Mouse (Mus musculus) kidney, adult 9 months (tissue): ENCODE data around the gene Mst1.

Experiments
- DNase-seq: peaks from one replicate; pipeline ENCODE4 v3.0.0; 2022

Gene Mst1

DNA sequence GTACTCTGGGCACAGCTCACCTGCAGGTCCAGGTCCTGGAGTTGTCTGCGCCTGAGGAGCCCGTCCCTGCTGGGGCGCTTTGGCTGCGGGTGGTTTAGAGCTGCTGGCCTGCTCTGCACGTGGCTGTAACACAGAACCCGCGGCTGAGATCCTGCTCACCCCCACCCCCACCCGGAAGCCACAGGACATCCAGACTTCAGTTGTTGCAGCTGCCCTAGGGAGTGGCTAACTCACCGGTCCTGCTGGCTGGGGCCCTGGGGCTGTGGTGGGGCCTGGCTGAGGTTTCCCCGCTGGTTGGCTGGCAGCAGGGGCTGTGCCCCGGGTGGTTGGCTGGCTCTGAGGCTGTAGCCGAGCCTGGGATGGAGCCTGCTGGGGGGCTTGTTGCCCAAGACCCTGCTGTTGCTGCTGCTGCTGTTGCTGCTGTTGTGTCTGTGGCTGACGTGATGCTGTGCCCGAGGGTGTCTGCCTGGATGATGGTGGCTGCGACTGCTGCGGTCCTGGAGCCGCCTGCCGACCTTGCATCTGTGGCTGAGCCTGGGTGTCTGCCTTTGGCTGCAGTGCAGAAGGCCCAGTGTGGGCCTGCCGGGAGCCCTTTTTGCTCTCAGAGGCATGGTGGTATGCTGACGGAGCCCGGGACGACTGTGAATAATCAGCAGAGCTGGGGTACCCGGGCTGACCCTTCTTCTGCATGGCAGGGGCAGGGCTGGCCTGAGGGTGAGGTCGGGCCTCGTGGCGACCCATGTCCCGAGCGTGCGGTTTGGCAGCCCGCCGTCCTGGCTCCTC is 24.7 kb downstream of the Mst1 start:
- DNase-seq = no peak

DNA sequence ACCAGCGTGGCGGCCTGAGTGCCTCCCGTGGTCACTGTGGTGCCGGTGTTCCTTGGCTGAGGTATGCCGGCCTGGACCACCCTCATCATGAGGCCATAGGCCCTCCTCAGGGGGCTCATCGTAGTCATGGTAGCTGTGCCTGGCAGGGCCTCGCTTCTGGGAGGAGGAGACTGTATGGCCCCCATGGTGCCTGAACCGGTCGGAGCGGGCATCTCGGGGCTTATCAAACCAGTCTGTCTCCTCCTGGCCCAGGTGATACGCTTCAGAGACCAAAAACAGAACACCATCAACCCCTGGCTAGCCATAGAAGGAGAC is 25.3 kb downstream of the Mst1 start:
- no peak for DNase-seq

- no peak for DNase-seq
Observed at GRCm38 (mm10) chr9:108106090-108106489, 25.9 kb downstream of the Mst1 start.

DNA sequence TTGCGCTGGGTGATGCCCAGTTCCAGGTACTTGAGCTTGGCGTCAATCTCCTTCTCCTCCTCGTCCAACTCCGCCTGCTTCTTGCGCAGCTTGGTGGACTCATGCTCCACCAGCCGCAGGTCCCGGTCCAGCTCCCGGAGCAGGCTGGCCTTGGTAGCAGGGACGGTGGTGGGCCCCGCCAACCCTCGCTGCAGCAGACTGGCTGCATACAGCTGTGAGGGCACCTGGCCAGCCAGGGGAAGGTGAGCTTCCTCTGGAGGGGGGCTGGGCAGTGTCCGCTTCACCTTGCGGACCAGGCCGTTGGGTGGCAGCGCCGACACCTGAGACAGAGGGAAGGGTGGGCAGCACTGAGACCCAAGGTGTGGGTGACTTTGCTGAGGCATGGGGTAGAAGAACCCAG is 27.6 kb downstream of the Mst1 start:
- DNase-seq = no peak

DNA sequence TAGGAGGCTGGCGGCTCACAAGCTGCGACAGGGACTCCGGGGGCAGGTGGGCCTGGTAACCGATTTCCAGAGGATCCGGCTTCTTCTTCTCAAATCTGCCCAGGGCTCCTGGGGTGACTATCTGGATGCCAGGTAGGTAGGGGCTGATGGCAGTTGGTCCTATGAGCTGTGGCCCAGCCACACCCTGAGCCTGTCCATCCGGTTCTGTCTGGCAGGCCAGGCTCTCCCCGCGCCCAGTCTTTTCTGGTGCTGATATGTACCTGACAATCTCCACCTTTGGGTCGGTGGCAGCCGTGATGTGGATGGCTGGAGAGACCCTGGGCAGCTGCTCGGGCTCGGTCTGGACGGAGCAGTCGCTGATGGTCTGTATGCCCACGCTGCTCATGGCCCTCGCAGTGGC is 29.9 kb downstream of the Mst1 start:
- DNase-seq = no peak

- no peak for DNase-seq
Observed at GRCm38 (mm10) chr9:108111101-108111592, 30.9 kb downstream of the Mst1 start.

DNA sequence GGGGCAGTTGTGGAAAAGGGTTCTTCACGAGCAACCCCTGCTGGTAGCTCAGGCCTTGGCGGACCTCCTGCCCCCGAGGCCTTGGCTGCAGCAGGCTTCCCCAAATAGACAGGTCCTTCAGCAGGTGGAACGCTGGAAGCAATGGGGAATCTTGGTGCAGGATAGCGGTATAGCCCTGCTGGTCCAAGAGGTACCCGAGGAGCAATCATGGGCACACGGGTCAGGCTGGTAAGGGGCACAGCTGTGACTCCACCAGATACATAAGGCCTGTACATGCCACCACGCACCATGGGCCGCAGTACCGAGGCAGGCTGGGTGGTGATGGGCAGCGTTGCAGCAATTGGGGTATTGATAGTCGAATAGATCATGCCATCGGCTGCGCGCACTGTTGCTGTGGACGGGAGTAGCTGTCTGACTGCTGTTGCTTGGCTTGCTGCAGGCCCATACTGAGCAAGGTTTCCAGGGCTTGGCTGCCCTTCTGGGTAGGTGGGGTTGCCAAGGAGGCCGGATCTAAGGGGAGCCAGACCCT is 31.4 kb downstream of the Mst1 start:
- DNase-seq = no peak

DNA sequence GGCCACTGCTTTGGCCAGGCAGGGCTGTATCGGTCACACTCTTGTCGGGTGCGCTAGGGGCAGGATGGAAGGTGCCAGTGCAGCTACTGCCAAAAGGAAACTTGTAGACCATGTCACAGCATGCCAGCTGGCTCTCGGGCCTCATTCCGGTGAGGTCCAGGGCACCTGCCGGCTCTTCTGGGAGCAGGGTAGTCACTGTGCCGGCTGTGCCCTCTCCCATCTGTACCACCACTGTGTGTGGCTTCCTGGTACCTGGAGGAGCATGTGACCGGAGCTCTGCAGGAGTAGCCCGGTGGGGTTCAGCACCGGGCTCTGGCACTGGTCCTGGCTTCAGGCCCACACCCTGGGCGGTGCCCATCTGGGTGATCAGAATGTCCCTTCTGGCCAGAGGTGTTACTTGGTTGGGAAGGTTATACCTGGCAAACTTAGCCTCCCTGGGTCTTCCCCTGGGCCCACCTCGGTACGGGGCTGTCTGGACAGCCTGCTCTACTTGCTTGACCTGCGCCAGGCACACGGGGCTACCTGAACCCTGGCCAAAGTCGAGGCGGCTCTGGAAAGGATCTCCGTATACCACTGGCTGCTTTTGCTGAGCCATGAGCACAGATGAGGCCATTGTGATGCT is 32.6 kb downstream of the Mst1 start:
- DNase-seq = no peak

GRCm38 (mm10) chr9:108115290-108116077 is 35.2 kb downstream of the Mst1 start:
- DNase-seq = no peak

- DNase-seq = no peak
Observed at GRCm38 (mm10) chr9:108117143-108117542, 36.9 kb downstream of the Mst1 start.

- peak; percentile 83 for DNase-seq
Observed at GRCm38 (mm10) chr9:108119891-108120411, 39.7 kb downstream of the Mst1 start.

DNA sequence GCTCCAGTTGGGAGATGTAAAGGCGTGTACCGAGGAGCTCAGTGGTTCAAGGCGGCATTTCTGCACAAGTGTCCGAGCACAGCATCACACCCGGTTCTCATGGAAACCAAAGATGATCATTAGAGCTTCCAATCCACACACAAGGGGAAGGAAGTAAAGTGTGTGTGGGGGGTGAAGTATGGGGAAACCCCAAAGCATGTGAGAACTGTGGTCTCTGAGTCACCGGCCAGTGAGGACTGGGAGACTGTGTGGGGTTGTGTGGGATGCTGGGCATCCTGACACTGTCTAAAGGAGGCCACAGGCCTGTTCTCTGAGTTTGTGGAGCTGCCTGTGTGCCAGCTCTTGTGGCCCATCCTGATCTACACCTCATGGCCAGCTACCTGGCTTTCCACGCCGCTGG is 40.4 kb downstream of the Mst1 start:
- DNase-seq = no peak

DNA sequence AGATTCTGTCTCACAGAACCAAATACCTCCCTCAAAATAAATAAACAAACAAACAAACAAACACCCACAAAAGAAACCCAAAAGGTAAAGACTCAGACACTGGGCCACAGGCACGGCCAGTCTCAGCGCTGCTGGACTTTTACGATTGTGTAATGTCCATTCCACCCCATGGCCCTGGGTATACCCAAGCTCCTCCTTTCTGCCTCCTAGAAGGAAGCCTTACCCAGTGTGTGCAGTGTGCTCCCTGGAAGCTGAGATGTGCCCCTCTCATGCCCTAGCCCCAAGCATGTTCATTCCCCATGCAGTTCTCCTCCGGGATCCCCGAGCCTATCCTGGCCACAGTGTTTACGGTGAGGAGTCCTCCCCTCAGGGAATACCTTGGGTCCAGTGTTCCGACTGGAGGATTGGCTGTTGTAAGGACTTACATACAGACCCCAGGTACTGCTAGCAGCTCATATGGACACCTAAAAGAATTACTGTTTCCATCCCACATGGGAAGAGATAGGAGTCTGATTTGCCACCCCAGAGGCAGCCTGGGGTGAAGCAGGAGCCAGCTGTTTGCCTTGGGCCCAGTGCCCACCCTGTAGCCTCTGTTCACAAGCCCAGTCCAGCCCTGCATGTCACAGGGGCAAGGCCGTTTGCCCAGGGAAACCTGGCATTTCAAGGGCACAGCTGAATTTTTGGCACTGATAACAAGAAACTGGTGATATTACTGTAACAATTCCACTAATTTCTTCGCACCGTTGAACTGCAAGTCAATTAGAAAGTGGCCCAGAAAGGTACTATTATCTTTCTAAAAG is 41.1 kb downstream of the Mst1 start:
- DNase-seq = no peak

DNA sequence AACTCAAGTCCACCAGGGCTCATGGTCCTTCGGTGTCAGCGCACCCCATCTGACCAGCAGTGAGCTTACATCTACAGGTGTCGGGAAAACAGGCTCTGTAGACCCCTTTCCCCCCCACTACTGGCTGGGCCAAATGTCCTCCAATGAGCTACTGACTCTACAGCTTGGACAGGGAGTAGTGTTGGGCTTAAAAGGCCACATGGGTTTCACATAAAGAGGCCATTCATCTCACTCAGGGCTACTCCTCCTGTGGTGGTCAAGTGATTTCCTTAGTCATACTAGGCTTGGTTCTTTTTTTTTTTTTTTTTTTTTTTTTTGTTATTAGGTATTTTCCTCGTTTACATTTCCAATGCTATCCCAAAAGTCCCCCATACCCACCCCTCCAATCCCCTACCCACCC is 43.7 kb downstream of the Mst1 start:
- DNase-seq = no peak

- no peak for DNase-seq
Observed at GRCm38 (mm10) chr9:108125731-108126130, 45.5 kb downstream of the Mst1 start.

GRCm38 (mm10) chr9:108126436-108127180 is 46.4 kb downstream of the Mst1 start:
- DNase-seq = no peak

GRCm38 (mm10) chr9:108128248-108128647 is 48.0 kb downstream of the Mst1 start:
- DNase-seq = no peak

DNA sequence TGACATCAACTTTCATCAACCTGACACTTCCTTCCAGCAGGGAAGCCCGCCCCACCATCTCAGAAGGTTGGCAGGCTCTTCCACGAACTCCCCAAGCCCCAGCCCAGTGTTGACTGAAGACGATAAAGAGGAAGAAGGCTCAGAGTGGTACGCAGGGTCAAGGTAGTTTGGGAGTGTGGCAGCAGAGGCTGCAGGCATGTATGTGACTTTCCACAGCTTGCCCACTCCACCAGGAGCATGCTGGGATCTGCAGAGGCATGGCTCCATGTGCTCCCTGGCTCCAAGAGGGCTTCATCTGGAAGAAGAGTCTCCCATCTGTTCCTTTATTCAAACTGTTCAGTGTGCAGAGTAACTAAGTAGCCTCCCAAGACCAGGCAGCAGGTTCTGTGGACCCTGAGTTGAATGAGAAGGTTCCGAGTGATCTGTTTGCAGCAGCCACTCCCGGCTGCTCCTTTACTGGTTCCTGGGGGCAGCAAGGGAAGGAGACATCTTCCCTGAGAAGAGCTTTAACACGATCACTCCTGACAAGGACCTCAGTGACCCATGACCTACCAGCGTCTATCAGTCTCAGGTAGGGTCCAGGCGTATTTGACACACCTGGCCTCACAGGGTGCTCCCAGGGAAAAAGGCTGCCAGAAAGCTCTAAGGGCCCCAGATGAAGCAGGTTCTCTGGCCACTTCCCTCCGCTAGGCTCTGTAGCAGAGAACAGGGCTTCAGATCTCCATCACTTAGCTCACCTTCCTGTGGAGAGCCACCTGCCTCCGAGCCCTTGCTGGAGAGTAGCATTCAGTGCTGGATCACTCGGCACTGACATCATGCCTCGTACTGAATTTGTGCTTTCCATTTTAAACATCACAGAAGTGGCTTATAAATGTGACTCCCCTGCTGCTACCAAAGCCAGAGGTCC is 49.1 kb downstream of the Mst1 start:
- no peak for DNase-seq

GRCm38 (mm10) chr9:108131502-108131901 is 51.3 kb downstream of the Mst1 start:
- DNase-seq = no peak

- DNase-seq = no peak
Observed at GRCm38 (mm10) chr9:108132373-108132772, 52.1 kb downstream of the Mst1 start.

DNA sequence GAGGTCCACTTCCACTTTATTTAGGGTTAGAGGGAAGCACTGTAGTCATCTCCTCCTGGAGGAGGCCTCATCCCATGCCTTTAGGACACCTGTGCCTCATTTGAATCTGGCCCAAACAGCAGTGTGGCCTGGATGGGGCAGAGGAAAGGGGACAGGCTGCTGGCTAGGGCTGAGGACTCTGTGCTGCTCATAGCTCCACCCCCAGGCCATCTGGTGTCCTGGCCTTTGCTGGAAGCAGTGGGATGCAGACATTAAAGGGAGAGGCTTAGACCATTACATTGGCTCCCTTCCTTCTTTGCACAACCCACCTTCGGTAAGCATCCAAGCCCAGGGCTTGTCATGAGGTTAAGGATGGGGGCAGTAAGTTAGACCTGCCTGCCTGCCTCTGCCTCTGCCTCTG is 53.2 kb downstream of the Mst1 start:
- no peak for DNase-seq
